Mouse (Mus musculus) testis, adult 2 months (tissue): Measurements from ENCODE around the gene Grik3.

Experiments used
- CTCF ChIP-seq: fragments of 200-500 bp; IDR thresholded peaks from 2 replicates; pipeline ENCODE4 v1.5.1; 2012; ENCODE audit warnings: low read depth, mild to moderate bottlenecking, inconsistent platforms, low read length, moderate library complexity; ENCODE audit not compliant: control insufficient read depth, insufficient read depth, insufficient replicate concordance
- POLR2A ChIP-seq: fragments of 200-500 bp; IDR thresholded peaks from 2 replicates; pipeline ENCODE4 v1.6.1; 2012; ENCODE audit warnings: low read depth, mild to moderate bottlenecking, inconsistent platforms, low read length, moderate library complexity; ENCODE audit not compliant: control insufficient read depth

DNA sequence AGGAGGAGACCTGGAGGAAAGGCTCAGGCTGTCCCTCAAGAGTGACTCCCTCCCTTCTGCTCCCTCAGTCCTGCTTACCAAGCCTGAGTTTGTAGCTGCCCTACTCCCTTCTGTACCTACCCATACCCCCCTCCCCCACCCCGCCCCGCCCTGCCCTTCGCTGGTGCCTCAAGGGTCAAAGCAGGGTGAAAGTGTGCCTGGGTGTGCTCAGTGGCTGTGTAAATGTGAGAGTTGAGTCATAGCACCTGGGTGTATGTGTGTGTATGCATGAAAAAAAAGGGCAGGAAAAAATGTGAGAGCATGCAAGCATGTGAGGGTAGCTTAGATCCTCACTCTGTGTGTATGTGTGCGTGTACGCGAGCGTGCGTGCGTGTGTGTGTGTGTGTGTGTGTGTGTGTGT is 49.1 kb downstream of the Grik3 start:
- no peak for TF ChIP-seq CTCF
- no peak for TF ChIP-seq POLR2A
